Mouse (Mus musculus): ENCODE results near the gene Spaar.

GRCm38 (mm10) chr4:43761336-43761735, 31.5 kb downstream of the Spaar start:
- TF ChIP-seq POLR2A (IDR thresholded peaks at IDR 0.05; ENCODE audit: insufficient read depth, low read depth, low read length) (no peak), EP300 (IDR thresholded peaks at IDR 0.05; ENCODE audit: insufficient read depth, low read depth, low read length) (no peak)
